Mouse (Mus musculus): ENCODE measurements around the gene Zfp941. TPM values are rescaled to one million over a fixed set of nuclear protein-coding genes. Genes with fewer than 3 reads are reported as not detected.

Zfp941 gene
- 7.7 and 12.8 TPM in 2 replicates for polyA plus RNA-seq (2012; rRNA removed)

GRCm38 (mm10) chr7:140821653-140822329, at the start of gene Zfp941:
Gene Zfp941, minus strand, starts transcription at chr7:140822178.
- TF ChIP-seq CTCF (IDR thresholded peaks at IDR 0.05; ENCODE audit: borderline replicate concordance, extremely low read depth, insufficient read depth, insufficient read length) = no peak
- peak; percentile 25; the same call in 1 of the 2 replicates for TF ChIP-seq POLR2A (IDR thresholded peaks at IDR 0.05; ENCODE audit: borderline replicate concordance, extremely low read depth, insufficient read depth, insufficient read length, poor library complexity, severe bottlenecking)
- DNase-seq (ENCODE audit: low read depth) = peak; percentile 91

- TF ChIP-seq CTCF (IDR thresholded peaks at IDR 0.05; ENCODE audit: borderline replicate concordance, extremely low read depth, insufficient read depth, insufficient read length) (no peak), POLR2A (IDR thresholded peaks at IDR 0.05; ENCODE audit: borderline replicate concordance, extremely low read depth, insufficient read depth, insufficient read length, poor library complexity, severe bottlenecking) (no peak)
- DNase-seq (ENCODE audit: low read depth) = no peak
Observed at GRCm38 (mm10) chr7:140864761-140865160, 42.8 kb upstream of the Zfp941 start.

- DNase-seq (ENCODE audit: low read depth) = no peak
- TF ChIP-seq CTCF (IDR thresholded peaks at IDR 0.05; ENCODE audit: borderline replicate concordance, extremely low read depth, insufficient read depth, insufficient read length) (no peak), POLR2A (IDR thresholded peaks at IDR 0.05; ENCODE audit: borderline replicate concordance, extremely low read depth, insufficient read depth, insufficient read length, poor library complexity, severe bottlenecking) (no peak)
Observed at GRCm38 (mm10) chr7:140860728-140861127, 38.8 kb upstream of the Zfp941 start.

DNA sequence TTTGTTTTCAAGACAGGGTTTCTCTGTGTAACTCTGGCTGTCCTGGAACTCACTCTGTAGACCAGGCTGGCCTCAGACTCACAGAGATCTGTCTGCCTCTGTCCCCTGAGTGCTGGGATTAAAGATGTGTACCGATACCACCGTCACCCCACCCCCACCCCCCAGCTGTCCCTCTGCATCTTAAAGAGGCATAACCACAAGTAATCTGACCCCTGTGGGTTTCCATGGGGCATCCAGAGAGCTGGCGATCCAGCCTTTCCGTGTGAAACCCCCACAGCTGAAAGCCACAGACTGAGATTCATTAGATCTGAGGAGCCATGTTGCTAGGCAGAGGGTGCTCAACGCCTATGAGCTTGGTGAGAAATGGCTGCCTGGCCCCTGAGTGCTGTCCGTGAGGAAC, 38.0 kb upstream of the Zfp941 start:
- TF ChIP-seq POLR2A (IDR thresholded peaks at IDR 0.05; ENCODE audit: borderline replicate concordance, extremely low read depth, insufficient read depth, insufficient read length, poor library complexity, severe bottlenecking) = no peak
- TF ChIP-seq CTCF (IDR thresholded peaks at IDR 0.05; ENCODE audit: borderline replicate concordance, extremely low read depth, insufficient read depth, insufficient read length) = no peak
- no peak for DNase-seq (ENCODE audit: low read depth)

GRCm38 (mm10) chr7:140858746-140859145, 36.8 kb upstream of the Zfp941 start:
- TF ChIP-seq CTCF (IDR thresholded peaks at IDR 0.05; ENCODE audit: borderline replicate concordance, extremely low read depth, insufficient read depth, insufficient read length) (no peak), POLR2A (IDR thresholded peaks at IDR 0.05; ENCODE audit: borderline replicate concordance, extremely low read depth, insufficient read depth, insufficient read length, poor library complexity, severe bottlenecking) (no peak)
- no peak for DNase-seq (ENCODE audit: low read depth)

DNA sequence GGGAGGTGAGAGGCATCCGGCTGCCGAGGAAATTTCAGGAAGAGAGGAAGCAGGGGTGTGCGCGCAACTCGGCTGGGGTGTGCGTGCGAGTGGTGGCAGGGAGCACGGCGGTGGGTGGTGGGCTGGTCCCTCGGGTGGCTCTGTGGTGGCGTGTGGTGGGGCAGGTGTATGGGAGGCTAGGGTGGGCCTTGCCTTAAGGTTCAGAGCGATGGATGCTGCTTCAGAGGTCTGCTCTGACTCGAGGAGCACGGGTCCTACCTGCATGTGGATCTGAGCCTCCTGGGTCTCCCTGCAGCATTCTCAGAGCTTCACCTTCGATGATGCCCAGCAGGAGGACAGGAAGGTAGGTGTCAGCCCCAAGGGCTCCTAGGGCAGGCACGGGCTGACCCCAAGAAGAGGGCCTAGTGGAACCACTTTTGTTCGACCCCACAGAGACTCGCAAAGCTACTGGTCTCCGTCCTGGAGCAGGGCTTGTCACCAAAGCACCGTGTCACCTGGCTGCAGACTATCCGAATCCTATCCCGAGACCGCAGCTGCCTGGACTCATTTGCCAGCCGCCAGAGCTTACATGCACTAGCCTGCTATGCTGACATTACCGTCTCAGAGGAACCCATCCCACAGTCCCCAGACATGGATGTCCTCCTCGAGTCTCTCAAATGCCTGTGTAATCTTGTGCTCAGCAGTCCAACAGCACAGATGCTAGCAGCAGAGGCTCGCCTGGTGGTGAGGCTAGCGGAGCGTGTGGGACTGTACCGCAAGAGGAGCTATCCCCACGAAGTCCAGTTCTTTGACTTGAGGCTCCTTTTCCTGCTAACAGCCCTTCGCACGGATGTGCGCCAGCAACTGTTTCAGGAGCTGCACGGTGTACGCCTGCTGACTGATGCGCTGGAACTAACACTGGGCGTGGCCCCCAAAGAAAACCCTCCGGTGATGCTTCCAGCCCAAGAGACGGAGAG, 35.9 kb upstream of the Zfp941 start, which contains the start of gene Bet1l:
Bet1l (minus strand) TSS at position 28 of the 956 bp plus-strand sequence.
- TF ChIP-seq CTCF (IDR thresholded peaks at IDR 0.05; ENCODE audit: borderline replicate concordance, extremely low read depth, insufficient read depth, insufficient read length) (no peak), POLR2A (IDR thresholded peaks at IDR 0.05; ENCODE audit: borderline replicate concordance, extremely low read depth, insufficient read depth, insufficient read length, poor library complexity, severe bottlenecking) (no peak)
- peak; percentile 35 for DNase-seq (ENCODE audit: low read depth)

DNA sequence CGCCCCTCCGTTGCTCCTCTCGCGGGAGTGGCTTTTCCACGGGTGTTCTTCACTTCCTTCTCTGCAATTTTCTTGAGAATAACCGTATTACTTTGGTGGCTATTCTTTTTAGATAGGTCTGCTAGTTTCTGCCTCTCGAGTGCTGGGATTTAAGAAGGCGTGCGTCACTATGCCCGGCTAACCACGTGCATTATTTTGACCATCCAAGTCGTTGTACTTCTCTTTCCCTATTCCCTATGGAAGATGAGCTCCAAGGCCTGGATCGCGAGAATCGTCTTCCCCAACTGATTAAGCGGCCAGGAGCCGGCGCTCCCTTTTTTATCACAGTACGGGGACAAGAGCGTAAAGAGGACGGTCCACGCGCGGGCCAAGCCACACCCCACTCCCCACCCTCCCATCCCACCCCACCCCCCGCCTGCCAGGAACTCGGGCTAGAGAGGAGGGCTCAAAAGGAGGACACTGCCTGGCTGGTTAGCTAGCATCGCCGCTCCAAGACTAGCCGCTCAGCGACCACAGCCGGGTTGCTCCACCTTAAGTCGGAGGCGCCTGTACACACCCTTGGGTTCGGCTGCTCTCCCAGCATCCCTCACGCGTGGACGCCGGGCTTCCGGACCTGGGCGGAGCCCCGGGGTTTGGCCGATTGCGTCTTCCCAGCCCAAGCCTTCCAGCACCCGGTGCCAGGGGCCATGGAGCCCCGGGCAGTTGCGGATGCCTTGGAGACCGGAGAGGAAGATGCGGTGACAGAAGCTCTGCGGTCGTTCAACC, 35.0 kb upstream of the Zfp941 start, which contains the start of gene Ric8a:
Ric8a (plus strand) TSS at position 173 of the 765 bp plus-strand sequence.
- no peak for TF ChIP-seq CTCF (IDR thresholded peaks at IDR 0.05; ENCODE audit: borderline replicate concordance, extremely low read depth, insufficient read depth, insufficient read length)
- peak; percentile 38; the same call in 1 of the 2 replicates for TF ChIP-seq POLR2A (IDR thresholded peaks at IDR 0.05; ENCODE audit: borderline replicate concordance, extremely low read depth, insufficient read depth, insufficient read length, poor library complexity, severe bottlenecking)
- peak; percentile 88 for DNase-seq (ENCODE audit: low read depth)

DNA sequence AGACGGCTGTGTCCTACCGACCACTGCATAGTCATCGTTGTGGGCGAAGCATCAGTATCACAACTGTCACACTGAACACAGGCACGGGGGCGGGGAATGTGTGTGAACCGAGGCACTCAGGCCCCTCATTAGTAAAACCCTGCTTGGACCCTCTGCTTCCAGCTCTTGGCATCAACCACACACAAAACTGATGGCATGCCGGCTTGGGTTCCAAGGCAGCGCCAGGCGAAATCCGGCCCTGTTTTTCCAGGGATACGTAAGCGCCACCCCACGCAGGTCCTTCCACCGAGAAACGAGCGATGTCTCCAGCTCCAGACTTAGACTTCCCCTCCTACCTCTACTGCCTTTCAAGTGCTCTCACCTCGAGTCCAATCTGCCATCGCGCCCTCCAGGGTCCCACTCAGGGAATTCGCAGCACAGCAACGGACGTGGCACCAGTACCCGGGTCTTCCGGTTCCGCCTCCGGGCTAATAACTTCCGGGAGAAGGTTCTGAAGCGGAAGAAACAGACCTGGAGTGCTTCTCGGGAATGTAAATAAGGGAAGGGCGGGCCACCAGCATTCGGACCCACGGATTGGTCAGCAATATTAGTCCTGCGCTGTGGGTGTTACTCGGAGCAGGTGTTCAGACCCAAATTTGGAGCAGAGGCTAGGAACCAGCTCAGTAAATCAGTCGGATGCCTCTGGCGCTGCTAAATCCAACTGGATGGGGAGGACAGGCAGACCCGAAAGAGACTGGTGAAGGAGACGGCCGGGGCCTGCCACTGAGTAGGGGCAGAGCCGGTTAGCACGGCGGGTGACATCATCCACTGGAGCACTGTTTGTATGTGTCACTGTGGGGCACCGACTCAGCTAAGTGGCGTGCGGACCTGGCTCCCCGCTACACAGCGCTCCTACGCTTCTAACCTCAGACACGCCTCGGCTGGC, 34.1 kb upstream of the Zfp941 start, which contains the start of gene Gm45785:
Gm45785 (minus strand) TSS at position 472 of the 925 bp plus-strand sequence.
- no peak; the same call in 1 of the 2 replicates for TF ChIP-seq POLR2A (IDR thresholded peaks at IDR 0.05; ENCODE audit: borderline replicate concordance, extremely low read depth, insufficient read depth, insufficient read length, poor library complexity, severe bottlenecking)
- TF ChIP-seq CTCF (IDR thresholded peaks at IDR 0.05; ENCODE audit: borderline replicate concordance, extremely low read depth, insufficient read depth, insufficient read length) = no peak
- DNase-seq (ENCODE audit: low read depth) = peak; percentile 96

GRCm38 (mm10) chr7:140855181-140855580, 33.2 kb upstream of the Zfp941 start:
- TF ChIP-seq POLR2A (IDR thresholded peaks at IDR 0.05; ENCODE audit: borderline replicate concordance, extremely low read depth, insufficient read depth, insufficient read length, poor library complexity, severe bottlenecking) = no peak
- no peak for TF ChIP-seq CTCF (IDR thresholded peaks at IDR 0.05; ENCODE audit: borderline replicate concordance, extremely low read depth, insufficient read depth, insufficient read length)
- DNase-seq (ENCODE audit: low read depth) = no peak

DNA sequence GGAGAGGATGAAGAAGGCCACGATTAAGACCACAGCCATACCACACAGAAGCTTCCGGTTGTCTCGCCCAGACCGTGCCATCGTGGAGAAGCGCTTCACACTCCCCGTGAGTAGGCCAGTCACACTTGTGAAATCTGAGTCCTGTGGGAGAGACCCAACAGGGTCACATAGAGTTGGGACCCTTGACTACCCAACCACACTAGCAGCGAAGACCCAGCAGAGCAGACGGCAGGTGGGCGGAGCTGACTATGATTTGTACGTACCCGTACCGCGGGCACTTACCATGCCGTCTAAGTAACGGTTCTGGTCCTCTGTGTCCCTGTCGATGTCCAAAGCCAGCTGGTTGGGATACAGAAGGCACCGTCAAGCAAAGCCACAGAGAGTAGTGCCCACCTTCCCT, 32.5 kb upstream of the Zfp941 start:
- TF ChIP-seq POLR2A (IDR thresholded peaks at IDR 0.05; ENCODE audit: borderline replicate concordance, extremely low read depth, insufficient read depth, insufficient read length, poor library complexity, severe bottlenecking) (no peak), CTCF (IDR thresholded peaks at IDR 0.05; ENCODE audit: borderline replicate concordance, extremely low read depth, insufficient read depth, insufficient read length) (no peak)
- DNase-seq (ENCODE audit: low read depth) = no peak

Data from brain, embryonic 14.5 days (tissue).